Mouse (Mus musculus) spleen, adult 18-20 months (tissue): Measurements from ENCODE around the gene Sytl3.
"Not testable (repeated sequence)": the region's sequence is repeated elsewhere in the genome, so short reads cannot be mapped to it uniquely, and the experiment has no call there.

Source experiments
- DNase-seq, 2 experiments: peaks; one replicate each; pipeline ENCODE4 v3.0.0; 2022; ENCODE audit warnings: mixed read lengths in 2 of 2

The Sytl3 gene

DNA sequence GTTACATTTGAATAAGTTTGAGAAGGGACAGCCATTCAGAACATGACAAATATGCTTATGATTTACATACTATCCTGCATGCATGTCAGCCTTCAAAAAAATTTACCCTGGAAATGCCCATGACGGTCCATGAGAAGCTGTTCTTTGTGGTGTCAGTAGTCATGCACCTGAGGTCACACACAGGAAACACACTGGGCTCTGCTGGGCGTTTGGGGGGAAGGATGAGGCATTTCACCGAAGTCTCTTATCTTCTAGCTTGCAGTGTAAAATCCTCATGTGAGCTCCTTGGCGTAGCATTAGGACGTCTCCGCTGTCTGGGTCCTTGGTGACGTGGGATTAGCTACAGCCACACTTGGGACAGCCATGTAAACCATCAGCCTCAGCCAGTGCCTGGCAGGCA, at the start of gene Sytl3:
Sytl3 (plus strand) TSS at position 293 of the 400 bp plus-strand sequence.
- peak in 1 of 2 experiments; percentile 32 for DNase-seq

DNA sequence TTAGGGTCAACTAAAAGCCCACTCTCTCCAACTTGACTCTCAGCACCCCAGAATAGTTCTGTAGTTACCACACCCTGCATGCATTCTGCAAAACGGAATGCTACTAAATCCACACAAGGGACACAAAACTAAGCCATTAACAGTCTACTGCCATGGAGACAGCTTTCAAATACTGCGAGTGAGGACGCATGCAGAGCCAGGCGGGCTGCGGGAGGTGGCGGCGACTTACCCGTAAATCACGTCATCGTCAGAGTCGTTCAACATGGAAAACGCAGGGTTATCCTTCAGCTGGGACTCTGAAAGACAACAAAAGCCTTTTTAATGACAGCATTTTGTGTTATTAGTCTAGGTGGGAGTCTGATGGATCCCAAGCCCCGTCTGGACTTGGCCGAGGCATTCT, 45.4 kb upstream of the Sytl3 start:
- DNase-seq, result not testable (repeated sequence)

DNA sequence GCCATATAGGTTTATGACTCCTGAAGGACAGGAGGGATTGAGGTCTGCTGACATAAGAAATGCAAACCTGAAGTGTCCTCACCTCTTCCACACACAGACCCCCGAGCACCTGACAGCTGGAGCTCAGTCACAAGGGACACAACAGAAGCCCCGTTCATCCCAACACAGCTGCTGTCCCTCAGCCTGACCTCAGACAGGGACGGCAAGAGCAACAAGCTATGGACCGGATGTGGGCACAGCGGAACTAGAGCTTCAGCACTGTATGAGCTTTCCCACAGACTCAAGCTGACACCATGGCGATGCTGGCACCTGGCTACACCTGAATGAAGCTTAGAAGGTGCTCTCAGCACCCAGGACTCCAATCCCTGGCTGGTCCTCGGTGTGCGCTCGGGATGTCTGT, 44.6 kb upstream of the Sytl3 start:
- not testable (repeated sequence) for DNase-seq

DNA sequence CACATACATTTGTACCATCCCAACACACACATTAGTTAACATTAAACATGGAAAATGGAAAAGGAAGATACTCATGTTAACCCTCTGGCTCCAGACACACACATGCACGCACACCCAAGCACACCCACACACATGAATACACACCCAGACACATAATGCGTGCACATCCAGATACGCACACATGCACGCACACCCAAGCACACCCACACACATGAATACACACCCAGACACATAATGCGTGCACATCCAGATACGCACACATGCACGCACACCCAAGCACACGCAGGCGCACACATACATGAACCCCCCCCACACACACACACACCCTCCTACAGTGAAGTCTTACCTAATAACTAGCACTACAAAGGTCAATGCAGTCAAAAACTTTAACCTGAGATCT, 42.2 kb upstream of the Sytl3 start:
- not testable (repeated sequence) for DNase-seq

DNA sequence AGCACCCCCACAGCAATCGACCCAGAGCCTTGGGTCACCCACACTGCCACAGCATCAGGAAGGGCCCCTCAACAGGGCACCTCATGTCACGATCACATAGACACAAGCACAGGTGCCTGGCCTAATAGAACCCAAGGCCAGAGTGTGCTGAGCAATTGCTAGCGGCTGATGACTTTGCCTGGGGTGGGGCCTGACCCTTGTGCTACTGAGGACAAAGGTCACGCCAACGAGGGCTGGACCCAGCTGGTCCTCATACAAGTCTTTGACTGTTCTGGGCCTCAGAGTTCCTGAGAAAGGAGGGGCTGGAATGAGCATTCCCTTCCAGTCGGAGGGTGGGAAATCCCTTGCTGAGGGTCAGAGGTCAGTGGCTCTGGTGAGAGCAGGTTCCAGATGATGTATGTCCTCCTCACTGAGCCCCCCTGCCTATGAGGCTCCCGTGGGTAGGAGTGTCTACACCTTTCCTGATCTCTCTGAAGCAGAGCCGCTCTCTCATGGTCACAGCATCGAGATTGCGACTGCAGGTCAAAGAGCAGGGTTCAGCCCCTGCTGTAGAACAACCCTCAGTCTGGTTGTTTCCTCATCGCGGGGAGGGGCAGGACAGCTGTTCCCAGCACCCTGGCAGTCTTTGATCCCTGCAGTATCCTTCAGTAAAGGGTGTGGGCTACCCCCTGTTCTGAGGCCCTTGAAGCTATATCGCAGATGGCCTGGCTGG, 41.0 kb upstream of the Sytl3 start:
- DNase-seq, result not testable (repeated sequence)

DNA sequence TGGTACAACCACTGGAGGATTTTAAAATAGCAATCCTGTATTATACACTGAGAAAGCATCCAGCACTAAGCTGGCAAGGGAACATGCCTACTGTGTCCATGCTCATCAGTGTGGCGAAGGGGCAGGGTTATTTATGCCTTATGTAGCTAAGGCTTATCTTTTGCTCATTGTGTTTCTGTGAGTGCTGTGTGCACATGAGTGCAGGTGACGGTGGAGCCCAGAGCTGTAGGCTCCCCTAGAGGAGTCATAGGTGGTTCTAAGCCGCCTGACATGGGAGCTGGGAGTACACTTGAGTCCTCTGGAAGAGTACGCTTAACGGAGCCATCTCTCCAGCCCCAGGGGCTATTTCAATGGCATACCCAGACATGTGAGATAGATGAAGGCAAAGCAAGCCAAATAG, 39.6 kb upstream of the Sytl3 start:
- DNase-seq, result not testable (repeated sequence)

DNA sequence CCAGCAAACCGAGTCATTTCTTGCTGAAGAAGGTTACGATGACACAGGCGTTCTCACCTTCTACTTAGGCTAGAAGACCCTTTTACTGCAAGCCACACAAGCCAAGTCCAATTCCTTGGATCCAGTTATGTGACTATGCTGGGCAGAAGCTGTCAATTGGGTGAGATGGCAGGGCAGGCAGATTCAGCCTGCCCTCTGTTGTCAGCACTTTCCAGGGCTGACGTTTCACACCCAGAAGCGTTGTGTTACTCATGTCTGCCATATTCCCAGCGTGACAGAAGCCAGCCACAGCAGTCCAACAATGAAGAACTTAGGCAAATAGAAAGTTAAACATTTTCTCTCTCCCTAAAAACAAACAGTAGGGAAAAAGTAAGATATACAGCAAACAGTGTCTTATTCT, 38.9 kb upstream of the Sytl3 start:
- DNase-seq, result not testable (repeated sequence)

DNA sequence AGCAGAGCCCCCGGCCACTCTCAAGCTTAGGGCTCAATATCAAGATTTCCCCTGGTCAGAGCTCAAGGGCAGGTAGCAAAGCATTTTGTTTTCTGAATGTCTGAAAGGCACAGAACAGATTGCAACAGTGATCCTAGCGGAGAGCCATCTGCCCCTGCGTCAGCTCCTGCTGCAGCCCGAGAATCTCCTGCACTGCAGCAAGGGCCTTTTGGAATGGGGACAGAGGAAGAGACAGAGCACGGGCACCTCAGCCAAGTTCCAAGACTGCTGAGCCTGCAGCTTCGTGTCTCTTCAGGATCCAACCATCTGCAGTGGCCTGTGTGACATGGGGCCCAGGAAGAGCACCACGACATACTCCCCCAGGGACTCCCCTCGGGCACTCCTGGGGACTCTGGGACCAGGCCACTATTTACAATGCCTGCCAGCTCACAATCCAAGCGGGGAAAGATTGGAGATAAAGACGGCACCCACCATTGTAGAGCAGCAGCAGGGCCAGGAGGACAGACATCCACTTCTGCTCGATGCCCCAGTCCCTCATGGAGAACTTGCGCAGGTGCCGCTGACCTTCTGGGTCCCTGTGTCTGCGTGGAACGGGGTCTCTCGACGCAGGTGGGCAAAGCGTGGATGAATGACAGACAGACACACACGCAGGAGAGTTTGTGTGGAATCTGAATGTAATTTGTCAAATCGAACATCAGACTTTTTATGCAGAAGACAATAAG, 38.0 kb upstream of the Sytl3 start:
- not testable (repeated sequence) for DNase-seq

DNA sequence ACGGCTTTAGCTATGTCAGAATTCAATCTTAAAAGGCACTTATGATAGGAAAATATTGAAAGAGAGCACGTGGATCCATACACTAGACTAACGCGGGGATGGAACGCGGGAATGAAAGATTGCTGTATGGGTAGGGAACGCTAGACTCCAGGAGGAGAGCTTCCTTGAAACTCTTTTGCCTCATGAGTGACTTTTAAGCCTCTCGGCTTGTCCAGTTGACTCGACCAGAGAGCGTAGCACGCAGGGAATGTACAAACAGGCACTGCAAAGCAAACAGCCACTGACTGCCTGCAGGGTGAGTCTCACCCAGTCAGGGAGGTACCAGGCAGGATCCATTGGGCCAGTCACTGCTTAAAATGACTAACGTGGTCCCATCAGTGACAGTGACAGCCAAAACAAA, 36.9 kb upstream of the Sytl3 start:
- DNase-seq, result not testable (repeated sequence)

DNA sequence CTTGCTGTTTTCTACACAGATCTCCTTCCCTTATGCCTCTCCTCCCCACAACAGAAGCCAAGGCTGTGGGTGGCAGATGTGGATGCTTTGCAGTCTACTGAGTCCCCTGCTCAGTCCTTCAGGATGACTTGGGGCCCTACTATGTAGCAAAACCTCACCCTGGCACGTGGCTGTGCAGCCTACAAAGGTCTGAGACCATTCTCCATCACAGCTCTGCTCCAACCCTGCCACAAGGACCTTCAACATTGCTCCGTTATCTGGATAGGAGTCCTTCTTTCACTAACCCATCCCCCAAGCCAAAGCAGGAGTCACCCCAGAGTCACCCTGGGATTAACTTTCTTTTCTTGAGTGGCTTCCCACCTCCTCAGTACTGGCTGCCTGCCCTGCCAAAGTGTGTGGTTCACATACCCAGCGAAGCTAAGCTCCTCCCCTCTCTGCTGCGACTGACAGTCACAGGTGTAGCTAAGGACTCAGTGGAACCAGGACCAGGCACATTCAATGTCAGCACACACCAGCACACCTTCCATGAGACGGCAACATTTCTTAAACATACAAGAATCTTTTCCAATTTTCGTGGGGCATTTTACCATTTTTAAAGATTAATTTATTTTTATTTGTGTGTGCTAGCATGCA, 33.9 kb upstream of the Sytl3 start:
- DNase-seq, result not testable (repeated sequence)

DNA sequence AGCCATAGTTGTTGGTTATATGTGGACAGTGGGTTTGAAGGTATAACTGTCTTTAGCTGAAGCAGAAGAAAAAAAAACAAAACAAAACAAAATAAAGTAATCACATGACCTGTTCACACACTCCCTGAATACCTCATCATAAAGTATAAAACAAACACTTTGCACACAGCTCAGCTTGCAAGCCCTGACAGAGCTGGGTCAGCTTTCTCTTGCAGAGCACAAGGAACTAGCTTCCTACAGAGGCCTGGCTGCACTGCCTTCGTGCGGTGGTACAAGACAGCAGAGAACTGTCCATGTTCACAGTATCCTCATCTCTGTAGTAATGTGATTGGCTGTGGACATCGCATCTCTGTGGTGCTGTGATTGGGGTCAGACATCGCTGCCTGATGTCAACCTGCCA, 28.5 kb upstream of the Sytl3 start:
- not testable (repeated sequence) for DNase-seq

DNA sequence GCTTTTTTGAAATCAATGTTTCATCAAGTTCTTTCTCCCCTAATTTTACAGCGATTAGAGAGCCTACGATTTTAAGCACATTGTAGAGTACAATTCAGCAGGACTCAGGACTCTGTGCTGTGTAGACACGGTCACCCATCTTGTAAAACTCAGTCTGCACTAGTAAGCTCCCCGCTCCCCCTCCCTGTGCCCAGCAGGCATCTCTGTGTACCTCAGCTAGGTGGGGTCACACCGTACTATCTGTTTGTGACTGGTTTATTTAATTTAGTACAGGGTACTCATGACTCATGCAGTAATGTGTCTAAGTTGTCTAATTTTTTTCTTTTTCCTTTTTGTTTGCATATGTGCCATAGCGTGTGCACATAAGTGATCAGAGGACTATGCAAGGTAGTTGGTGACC, 26.0 kb upstream of the Sytl3 start:
- not testable (repeated sequence) for DNase-seq

DNA sequence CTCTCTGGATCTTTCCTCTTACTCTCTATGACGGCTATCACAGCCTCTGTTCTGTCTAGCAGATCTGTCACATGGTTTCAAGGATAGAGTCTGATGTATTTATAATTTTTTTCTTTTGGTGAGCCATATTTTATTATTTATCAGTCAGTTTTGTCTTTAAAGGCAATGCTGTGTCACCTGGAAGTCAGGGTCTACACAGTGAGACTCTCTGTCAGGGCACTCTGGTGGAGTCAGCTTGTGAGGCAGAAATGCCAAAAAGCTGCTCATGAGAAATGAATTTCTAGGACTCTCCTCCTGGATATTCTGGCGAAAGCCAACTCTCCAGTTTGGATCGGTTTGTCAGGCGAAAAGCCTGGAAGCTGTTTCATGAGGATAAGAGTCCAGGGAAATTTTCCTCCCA, 23.1 kb upstream of the Sytl3 start:
- not testable (repeated sequence) for DNase-seq

DNA sequence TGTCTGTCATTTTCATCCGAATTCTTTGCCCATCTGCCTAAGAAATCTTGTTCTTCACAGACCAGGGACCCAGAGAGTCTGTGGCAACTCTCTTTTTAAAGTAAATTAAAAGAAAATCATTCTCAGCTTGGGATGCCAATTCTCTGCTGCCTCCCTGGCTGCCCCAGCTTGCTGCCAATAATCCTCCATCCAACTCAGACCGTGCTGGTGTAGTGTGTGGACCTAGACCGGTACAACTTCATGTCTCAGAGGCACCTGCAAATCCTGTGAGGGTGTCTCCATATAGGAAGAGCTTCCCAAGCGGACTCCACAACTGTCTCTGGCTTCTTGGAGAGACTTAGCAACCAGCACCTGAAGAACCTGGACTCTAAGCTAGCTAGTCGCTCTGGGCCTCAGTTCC, 22.0 kb upstream of the Sytl3 start:
- no peak for DNase-seq

DNA sequence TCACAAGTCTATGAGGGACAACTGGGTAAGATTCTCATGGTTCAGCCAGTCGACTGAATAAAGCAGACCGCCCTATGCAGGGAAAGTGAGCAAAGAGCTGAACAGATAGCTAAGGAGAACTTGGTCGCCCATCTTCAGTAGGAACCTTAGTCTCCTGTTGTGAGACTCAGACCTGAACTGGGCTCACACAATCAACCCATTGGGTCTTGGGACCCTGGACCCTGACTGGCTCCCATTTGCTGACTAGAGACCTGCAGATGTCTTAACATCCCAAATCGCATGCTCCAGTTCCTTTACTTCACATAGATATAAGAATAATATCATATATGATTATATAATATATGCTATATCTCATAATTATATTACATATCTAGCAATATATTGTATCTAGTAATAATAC, 21.5 kb upstream of the Sytl3 start:
- DNase-seq, result not testable (repeated sequence)

DNA sequence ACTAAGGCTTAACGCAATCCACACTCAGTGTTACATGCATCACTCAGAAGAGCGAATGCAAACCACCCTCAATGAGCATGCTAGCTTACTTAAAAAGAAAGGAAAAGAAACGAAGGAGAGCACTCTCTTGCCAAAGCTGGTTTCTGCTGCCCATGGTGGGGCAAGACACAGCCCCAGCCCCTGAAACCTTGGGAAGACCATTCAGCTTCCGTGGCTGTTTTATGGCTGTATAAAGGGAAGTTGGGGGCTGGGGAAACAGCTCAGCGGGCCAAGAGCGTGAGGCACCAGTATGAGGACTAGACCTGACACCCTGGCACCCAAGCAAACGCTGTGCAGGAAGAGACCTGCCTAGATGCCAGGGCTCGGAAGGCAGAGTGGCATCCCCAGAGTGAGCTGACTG, 20.4 kb upstream of the Sytl3 start:
- DNase-seq, result not testable (repeated sequence)

DNA sequence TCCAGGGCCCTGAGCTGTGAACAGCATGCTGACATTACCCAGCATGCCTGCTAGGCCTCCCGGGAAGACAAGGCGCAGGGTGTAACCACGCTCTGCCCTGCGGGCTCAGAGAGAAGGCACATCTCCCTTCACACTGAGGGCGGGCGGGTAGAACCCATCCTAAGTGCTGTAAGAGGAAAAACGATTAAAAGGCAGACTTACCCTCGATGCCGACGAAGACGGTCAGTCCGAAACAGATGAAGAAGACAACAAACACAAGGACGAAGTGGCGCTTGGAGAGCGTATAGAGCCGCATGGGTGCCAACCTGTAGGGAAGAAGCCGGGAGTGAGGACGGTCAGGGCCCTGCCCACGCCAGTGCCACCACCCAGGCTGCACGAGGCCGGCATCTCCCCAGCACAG, 19.4 kb upstream of the Sytl3 start:
- not testable (repeated sequence) for DNase-seq

DNA sequence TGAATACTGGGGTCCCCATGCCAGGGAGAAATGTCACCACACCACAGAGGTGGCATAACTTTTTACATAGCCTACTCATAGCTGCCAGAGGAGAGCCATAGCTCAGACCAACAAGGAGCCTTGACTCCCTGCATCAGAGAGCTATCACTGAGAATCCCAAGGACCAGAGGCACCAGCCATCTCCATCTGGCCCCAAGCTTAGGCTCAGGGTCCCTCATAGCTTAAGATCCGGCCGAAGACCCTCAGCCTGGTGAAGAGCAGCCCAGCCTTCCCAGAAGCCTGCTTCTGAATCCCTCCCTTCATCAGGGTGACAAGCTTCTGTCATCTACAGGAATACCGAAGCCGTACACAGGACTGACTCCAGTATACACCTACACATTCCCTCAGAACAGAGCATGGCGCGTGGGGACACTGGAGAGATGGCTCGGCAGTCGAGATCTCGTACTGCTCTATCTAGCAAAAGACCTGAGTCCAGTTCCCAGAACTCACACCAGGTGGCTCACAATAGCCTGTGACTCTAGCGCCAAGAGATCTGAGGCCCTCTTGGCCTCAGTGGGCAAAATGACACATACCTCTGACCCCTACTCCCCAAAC, 18.8 kb upstream of the Sytl3 start:
- DNase-seq, result not testable (repeated sequence)

DNA sequence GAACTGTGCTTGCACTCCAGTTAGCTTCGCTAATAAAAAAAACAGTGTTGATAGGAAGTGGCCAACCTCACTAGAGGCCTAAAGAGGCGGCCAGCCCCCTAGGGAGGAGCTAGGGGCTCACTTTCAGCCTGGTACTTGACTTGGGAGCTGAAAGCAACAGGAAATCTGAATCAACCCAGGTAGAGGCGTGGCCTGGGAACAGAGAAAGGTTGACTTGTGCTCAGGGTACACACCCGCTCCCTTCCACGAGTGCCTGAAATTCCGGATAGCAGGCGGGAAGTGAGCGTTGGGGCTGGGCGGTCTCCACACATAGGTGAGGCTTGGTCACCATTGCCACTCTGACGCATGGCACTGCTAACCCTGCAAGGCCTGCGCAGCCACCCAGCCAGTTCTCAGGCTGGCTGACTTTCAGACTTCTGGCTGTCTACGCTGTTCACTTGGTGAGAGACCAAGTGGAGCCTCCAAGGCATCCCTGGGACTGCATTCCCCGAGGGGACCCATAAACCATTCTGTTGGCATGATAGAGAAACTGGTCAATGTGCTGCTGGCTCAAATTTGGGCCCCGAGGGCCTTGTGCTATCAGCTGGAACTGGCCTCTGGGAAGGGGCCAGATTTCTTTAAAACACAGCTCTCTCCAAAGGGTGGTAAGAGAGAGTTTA, 18.0 kb upstream of the Sytl3 start:
- not testable (repeated sequence) for DNase-seq

DNA sequence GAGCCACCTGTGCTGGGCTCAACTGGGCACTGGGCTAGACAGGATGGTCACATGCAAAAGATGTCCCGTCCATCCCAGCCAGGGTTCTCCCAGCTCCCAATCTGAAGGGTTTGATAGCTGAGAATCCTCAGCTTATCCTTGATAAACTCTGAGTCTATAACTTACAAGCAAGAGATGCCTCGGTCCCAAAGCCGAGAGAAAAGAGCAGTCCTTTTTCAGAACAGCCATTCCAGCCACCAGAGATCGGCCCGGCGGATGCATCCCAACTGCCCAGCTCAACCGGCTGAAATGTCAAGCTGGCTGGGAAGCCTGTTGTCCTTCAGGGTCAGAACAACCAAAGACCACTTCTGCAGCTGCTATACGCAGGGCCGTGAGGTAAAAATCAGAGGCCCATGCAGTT, 14.7 kb upstream of the Sytl3 start:
- not testable (repeated sequence) for DNase-seq

DNA sequence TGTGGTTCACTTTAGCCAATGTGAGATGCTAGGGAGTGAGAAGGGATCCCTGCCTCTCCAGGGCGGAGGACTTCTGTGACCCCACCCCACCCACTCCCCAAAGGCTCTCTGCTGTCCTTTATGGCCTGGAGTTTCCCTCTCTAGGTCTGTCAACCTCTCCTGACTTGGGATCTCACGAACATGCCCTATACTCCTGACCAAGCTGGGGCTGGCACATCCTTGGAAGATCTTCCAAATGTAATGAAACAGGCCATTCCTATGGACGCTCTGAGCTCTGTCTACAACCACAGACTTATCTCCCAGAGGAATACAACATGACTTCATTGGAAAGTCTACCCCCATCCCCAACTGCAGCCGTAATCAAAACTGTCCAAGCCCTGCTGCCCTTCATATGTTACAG, 14.2 kb upstream of the Sytl3 start:
- DNase-seq, result not testable (repeated sequence)

DNA sequence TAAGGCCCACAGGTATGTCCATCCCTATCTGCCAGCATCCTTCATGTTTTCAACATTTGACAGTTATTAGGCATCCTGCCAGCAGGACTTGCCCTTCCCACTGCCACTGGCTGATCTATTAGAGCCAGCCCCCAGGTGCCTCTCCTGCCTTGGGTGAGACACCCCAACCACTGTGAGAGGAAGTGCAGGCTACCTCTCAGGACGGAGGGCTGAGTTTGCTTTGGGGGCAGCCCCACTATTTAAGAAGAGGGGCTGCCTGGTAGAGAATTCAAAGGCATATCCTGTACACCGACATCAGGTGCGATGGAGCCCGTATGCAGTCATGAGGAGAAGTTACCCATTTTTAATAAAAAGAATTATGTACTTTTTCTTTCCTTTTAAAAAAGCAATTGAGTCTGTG, 13.2 kb upstream of the Sytl3 start:
- DNase-seq, result not testable (repeated sequence)

DNA sequence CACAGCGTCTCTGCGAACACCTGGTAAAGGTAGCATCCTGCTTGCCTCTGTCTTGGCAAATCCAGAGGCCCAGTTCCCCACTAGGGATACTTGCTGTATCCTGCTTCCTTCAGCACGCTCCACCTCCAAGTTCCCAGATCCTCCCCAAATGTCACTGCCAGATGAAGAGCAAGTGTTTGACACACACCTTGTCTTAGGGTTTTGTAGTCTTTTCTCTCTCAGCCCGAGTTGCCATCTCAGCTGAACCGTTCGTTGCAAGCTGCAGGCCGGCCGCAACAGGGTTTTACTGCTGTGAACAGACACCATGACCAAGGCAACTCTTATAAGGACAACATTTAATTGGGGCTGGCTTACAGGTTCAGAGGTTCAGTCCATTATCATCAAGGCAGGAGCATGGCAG, 12.1 kb upstream of the Sytl3 start:
- DNase-seq, result not testable (repeated sequence)
